Mouse (Mus musculus): Measurements from ENCODE around the gene Gm11214. TPM values are rescaled to one million over a fixed set of nuclear protein-coding genes. Genes with fewer than 3 reads are reported as not detected.

Gene Gm11214
- polyA plus RNA-seq (2016; fragmentation: Nextera tagmentation; extraction: Ambion mirVana), result not detected in 2 replicates

- no peak within 1 kb of the TSS for H3K4me2 ChIP-seq (replicated peaks)
- H3K4me1 ChIP-seq, result no peaks in the 10 kb centered on the region
- no peaks in the 10 kb centered on the region for H3K9me3 ChIP-seq (replicated peaks)
- H3K9ac ChIP-seq, result no peak within 1 kb of the TSS
- ATAC-seq (ENCODE audit: low FRiP score), result no peak
- no peak within 1 kb of the TSS for H3K4me3 ChIP-seq
- H3K27ac ChIP-seq, result no peak within 1 kb of the TSS
- peaks cover 11% of the 10 kb centered on the region for H3K27me3 ChIP-seq
- H3K36me3 ChIP-seq, result no peaks in the 10 kb centered on the region
- 94% methylated on average over 6 of the region's 6 CpGs for WGBS
Observed at GRCm38 (mm10) chr4:63663279-63663678, at the start of gene Gm11214. Gene Gm11214, minus strand, starts transcription at chr4:63663379.

- no peak overlapping the region for H3K27ac ChIP-seq
- no peaks in the 10 kb centered on the region for H3K27me3 ChIP-seq
- 91% methylated on average over 5 of the region's 5 CpGs for WGBS
- no peaks in the 10 kb centered on the region for H3K4me1 ChIP-seq
- H3K9me3 ChIP-seq (replicated peaks), result no peaks in the 10 kb centered on the region
- H3K4me3 ChIP-seq, result no peak overlapping the region
- no peak overlapping the region for H3K9ac ChIP-seq
- ATAC-seq (ENCODE audit: low FRiP score), result no peak
- H3K36me3 ChIP-seq, result no peaks in the 10 kb centered on the region
- no peak overlapping the region for H3K4me2 ChIP-seq (replicated peaks)
Observed at GRCm38 (mm10) chr4:63711886-63712285, 48.7 kb upstream of the Gm11214 start.

DNA sequence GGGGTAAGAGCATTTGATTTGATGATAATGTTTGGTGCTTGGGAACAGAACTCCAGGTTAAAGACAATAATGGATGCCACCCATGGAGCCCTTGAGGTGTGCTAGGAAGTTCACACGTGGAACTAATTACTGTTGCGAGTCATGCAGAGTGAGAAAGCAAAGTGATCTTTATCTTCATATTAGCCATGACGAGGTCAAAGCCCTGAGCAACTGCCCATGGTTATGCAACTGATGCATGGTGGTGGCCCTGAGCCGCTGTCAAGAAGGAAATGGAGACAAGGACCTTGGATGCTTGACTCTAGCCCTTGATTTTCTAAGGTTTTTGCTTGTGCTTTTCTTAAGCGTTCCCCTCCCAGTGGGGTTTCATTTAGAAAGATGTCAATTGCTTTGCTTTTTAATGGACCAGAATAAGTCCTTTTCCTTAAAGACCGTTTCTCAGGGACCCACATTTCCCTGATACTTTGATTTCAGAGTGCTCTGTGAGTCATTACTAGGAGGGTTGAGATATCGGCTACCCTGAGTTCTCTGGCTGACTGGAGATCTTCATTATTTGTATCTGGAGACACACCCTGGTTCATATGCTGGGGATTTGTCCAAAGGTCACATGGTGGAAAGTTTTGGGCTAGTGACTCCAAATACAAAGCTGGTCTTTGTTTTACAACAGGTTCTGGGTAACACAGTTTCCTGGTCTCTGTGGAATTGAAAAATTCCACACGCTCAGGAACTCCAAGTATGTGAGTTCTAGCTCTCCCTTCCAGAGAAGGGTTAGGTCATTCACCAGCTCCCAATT is 47.4 kb upstream of the Gm11214 start:
- H3K4me1 ChIP-seq, result no peaks in the 10 kb centered on the region
- H3K9ac ChIP-seq, result no peak overlapping the region
- ATAC-seq (ENCODE audit: low FRiP score), result no peak
- no peaks in the 10 kb centered on the region for H3K9me3 ChIP-seq (replicated peaks)
- no peak overlapping the region for H3K4me3 ChIP-seq
- no peak overlapping the region for H3K4me2 ChIP-seq (replicated peaks)
- 48% methylated on average over 8 of the region's 8 CpGs for WGBS
- no peaks in the 10 kb centered on the region for H3K27me3 ChIP-seq
- no peaks in the 10 kb centered on the region for H3K36me3 ChIP-seq
- H3K27ac ChIP-seq, result no peak overlapping the region

- Histone ChIP-seq H3K4me2 (replicated peaks) (no peak overlapping the region), H3K36me3 (no peaks in the 10 kb centered on the region), H3K9me3 (replicated peaks) (no peaks in the 10 kb centered on the region), H3K27ac (no peak overlapping the region), H3K4me1 (no peaks in the 10 kb centered on the region), H3K9ac (no peak overlapping the region), H3K27me3 (no peaks in the 10 kb centered on the region), H3K4me3 (no peak overlapping the region)
- WGBS, result 77% methylated on average over 1 of the region's 1 CpGs
- no peak for ATAC-seq (ENCODE audit: low FRiP score)
Observed at GRCm38 (mm10) chr4:63706279-63706971, 43.2 kb upstream of the Gm11214 start.

- Histone ChIP-seq H3K27me3 (no peaks in the 10 kb centered on the region), H3K4me3 (no peak overlapping the region), H3K9ac (no peak overlapping the region), H3K36me3 (no peaks in the 10 kb centered on the region), H3K4me2 (replicated peaks) (no peak overlapping the region), H3K4me1 (no peaks in the 10 kb centered on the region), H3K27ac (no peak overlapping the region), H3K9me3 (replicated peaks) (no peaks in the 10 kb centered on the region)
- 85% methylated on average over 5 of the region's 5 CpGs for WGBS
- no peak for ATAC-seq (ENCODE audit: low FRiP score)
Observed at GRCm38 (mm10) chr4:63704232-63704631, 41.1 kb upstream of the Gm11214 start.

DNA sequence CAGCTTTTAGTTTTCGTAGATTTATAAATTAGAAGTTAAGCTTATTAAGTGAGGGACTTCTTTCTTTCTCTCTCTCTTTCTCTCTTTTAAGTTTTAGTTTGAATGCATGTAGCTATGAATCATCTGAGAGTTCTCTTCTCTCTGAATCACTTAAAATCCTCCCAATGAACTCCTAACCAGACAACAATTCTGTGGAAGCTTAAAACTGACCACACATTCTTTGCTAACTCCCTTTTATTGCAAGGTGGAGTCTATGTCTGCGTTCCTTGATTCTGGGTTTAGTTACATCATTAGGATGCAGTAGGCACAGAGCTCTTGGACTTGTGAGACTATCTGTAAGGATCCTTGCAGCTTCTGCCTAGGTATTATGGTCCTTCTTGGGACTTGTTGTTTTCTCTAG is 40.5 kb upstream of the Gm11214 start:
- Histone ChIP-seq H3K4me1 (no peaks in the 10 kb centered on the region), H3K27ac (no peak overlapping the region), H3K4me3 (no peak overlapping the region), H3K9me3 (replicated peaks) (no peaks in the 10 kb centered on the region), H3K4me2 (replicated peaks) (no peak overlapping the region), H3K36me3 (no peaks in the 10 kb centered on the region), H3K9ac (no peak overlapping the region), H3K27me3 (no peaks in the 10 kb centered on the region)
- WGBS, result 90% methylated on average over 2 of the region's 2 CpGs
- no peak for ATAC-seq (ENCODE audit: low FRiP score)

DNA sequence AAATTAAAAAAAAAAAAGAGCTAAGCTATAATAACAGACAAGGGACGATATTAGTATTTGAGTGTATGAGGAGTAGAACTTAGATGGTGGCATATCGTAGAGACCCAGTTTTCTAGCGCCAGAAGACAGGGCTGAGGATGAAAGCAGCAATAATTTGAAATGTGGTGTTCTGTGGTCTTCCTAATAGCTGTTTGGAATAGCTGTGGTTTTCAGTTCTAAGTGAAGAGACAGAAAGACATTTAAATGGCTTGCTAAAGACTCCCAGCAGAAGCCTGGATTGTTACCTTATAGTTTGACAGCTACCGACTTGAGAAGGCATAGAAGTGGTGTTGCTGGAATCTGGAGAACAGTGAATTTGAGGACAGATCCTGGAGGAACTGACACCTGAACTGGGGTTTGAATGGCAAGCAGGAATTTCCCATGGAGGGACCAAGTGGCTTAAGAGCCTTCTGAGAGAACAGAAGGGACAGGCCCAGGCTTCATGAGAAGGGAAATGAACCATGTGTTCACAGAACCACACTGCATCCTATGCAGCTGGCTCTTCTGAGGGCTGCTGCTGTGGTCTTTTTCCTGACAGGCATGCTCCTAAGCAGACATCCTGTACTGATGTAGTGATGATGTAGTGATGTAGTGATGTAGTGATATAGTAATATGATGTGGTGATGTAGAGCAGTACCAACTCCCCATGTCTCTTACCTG is 39.0 kb upstream of the Gm11214 start:
- Histone ChIP-seq H3K9me3 (replicated peaks) (no peaks in the 10 kb centered on the region), H3K4me3 (no peak overlapping the region), H3K4me2 (replicated peaks) (no peak overlapping the region), H3K9ac (no peak overlapping the region), H3K27me3 (no peaks in the 10 kb centered on the region), H3K4me1 (no peaks in the 10 kb centered on the region), H3K27ac (no peak overlapping the region), H3K36me3 (no peaks in the 10 kb centered on the region)
- ATAC-seq (ENCODE audit: low FRiP score), result no peak
- 93% methylated on average over 4 of the region's 4 CpGs for WGBS

- no peaks in the 10 kb centered on the region for H3K9me3 ChIP-seq (replicated peaks)
- WGBS, result 80% methylated on average over 3 of the region's 3 CpGs
- H3K27me3 ChIP-seq, result no peaks in the 10 kb centered on the region
- no peak overlapping the region for H3K9ac ChIP-seq
- ATAC-seq (ENCODE audit: low FRiP score), result no peak
- H3K4me1 ChIP-seq, result no peaks in the 10 kb centered on the region
- H3K36me3 ChIP-seq, result no peaks in the 10 kb centered on the region
- no peak overlapping the region for H3K4me2 ChIP-seq (replicated peaks)
- no peak overlapping the region for H3K27ac ChIP-seq
- H3K4me3 ChIP-seq, result no peak overlapping the region
Observed at GRCm38 (mm10) chr4:63699749-63700148, 36.6 kb upstream of the Gm11214 start.

- Histone ChIP-seq H3K36me3 (no peaks in the 10 kb centered on the region), H3K9me3 (replicated peaks) (no peaks in the 10 kb centered on the region), H3K4me1 (no peaks in the 10 kb centered on the region), H3K27ac (no peak overlapping the region), H3K27me3 (no peaks in the 10 kb centered on the region), H3K4me2 (replicated peaks) (no peak overlapping the region), H3K4me3 (no peak overlapping the region), H3K9ac (no peak overlapping the region)
- 87% methylated on average over 4 of the region's 4 CpGs for WGBS
- no peak for ATAC-seq (ENCODE audit: low FRiP score)
Observed at GRCm38 (mm10) chr4:63696921-63697320, 33.7 kb upstream of the Gm11214 start.

DNA sequence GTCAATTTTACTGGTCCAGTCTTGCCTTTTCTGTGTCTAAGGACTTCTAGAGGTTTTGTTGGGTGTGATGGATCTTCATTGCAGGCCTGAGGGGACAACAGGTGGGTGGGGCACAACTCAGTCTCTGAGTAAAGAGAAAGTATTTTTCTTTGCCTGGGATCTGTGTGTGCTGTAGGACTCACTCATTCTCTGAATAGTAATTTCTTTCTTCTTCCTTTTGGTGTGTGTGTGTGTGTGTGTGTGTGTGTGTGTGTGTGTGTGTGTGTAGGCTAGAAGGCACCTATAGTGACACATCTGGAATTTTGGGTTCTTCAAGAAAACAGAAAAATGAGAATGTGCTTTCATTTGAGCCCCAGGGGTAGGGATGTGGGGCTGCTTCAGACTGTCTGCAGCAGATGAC is 29.2 kb upstream of the Gm11214 start:
- no peak overlapping the region for H3K9ac ChIP-seq
- H3K4me1 ChIP-seq, result no peaks in the 10 kb centered on the region
- H3K27me3 ChIP-seq, result no peaks in the 10 kb centered on the region
- no peaks in the 10 kb centered on the region for H3K36me3 ChIP-seq
- no peak overlapping the region for H3K27ac ChIP-seq
- ATAC-seq (ENCODE audit: low FRiP score), result no peak
- H3K4me2 ChIP-seq (replicated peaks), result no peak overlapping the region
- H3K9me3 ChIP-seq (replicated peaks), result no peaks in the 10 kb centered on the region
- H3K4me3 ChIP-seq, result no peak overlapping the region

DNA sequence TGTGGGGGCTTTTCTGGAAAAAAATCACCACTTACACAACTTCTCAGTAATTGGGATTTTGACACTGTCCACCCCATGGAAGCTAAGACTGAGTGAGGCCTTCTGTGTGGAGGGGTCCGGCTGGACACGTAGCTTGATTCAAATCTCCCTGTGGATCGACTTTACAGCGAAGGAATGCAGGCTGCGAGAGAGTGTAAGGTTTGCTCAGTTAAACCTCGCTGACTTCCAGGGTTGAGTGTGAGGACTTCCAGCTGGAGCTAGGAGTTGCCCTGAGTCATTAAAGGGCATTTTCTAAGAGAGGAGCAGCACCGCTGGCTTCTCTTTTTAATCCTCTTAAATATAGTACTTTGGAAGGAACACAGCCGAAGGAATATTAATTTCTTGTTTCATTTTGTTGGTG is 24.2 kb upstream of the Gm11214 start:
- Histone ChIP-seq H3K4me3 (no peak overlapping the region), H3K4me2 (replicated peaks) (no peak overlapping the region), H3K9ac (no peak overlapping the region), H3K27ac (no peak overlapping the region), H3K9me3 (replicated peaks) (no peaks in the 10 kb centered on the region), H3K4me1 (no peaks in the 10 kb centered on the region), H3K27me3 (no peaks in the 10 kb centered on the region), H3K36me3 (no peaks in the 10 kb centered on the region)
- WGBS, result 85% methylated on average over 8 of the region's 8 CpGs
- no peak for ATAC-seq (ENCODE audit: low FRiP score)

DNA sequence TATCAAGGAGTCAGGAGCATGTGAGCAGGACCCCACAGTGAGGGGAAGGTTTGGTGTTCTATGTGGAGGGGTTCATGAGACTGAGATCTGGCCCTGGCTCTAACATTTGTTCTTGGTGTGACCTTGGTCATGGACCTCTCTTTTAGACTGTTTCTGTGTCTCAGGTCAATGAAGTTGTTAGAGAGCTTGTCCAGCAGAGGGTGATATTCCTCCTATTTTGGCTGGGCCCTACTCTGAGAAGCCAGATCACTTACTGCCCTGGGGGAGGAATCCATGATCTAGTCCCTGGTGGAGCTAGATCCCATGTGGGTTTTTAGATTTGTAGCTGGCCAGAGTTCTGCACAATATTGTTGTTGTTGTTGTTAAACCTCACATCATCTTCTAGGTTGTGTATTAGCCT is 23.0 kb upstream of the Gm11214 start:
- Histone ChIP-seq H3K27ac (no peak overlapping the region), H3K4me1 (no peaks in the 10 kb centered on the region), H3K9ac (no peak overlapping the region), H3K9me3 (replicated peaks) (no peaks in the 10 kb centered on the region), H3K4me3 (no peak overlapping the region), H3K4me2 (replicated peaks) (no peak overlapping the region), H3K27me3 (no peaks in the 10 kb centered on the region), H3K36me3 (no peaks in the 10 kb centered on the region)
- ATAC-seq (ENCODE audit: low FRiP score), result no peak

DNA sequence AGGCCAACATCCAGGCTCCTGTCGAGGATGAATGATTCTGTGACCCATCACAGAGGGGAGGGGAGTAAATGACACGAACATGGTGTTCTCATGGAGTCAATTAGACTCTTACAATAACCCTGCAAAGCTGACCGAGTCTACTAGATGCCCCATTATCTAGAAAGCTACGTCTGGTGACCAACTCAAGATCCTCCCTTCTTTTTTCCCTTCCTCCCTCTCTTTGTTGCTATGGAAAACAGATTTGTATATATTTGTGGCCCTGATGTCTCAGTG is 22.0 kb upstream of the Gm11214 start:
- H3K36me3 ChIP-seq, result no peaks in the 10 kb centered on the region
- no peaks in the 10 kb centered on the region for H3K27me3 ChIP-seq
- ATAC-seq (ENCODE audit: low FRiP score), result no peak
- 55% methylated on average over 4 of the region's 4 CpGs for WGBS
- H3K9ac ChIP-seq, result no peak overlapping the region
- no peaks in the 10 kb centered on the region for H3K9me3 ChIP-seq (replicated peaks)
- H3K4me3 ChIP-seq, result no peak overlapping the region
- no peak overlapping the region for H3K4me2 ChIP-seq (replicated peaks)
- no peak overlapping the region for H3K27ac ChIP-seq
- no peaks in the 10 kb centered on the region for H3K4me1 ChIP-seq
